Mouse (Mus musculus): ENCODE results near the gene Pear1.

DNA sequence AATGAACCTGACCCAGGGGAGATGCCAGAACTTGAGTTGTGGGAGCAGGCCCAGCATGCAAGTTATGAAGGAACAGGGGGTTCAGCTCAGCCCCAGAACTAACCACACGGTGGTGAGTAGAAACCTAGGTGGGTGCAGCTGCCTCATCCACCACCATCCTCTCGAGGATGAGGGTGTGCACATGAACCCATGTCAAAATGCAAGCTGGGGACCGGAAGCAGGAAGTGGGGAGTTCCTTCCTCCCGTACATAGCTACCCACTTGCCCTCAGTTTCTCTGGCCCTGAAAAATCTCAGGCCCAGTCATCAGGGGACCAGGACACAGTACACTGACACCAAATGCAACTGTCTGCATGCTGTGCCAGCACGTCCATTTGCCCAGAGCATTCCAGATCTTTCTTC is 23.6 kb upstream of the Pear1 start:
- TF ChIP-seq CTCF (IDR thresholded peaks at IDR 0.05; ENCODE audit: extremely low read depth, insufficient read depth, low read length) (no peak), POLR2A (IDR thresholded peaks at IDR 0.05; ENCODE audit: extremely low read depth, insufficient read depth, low read length) (no peak)
